Mouse (Mus musculus) layer of hippocampus, postnatal 10 days (tissue): ENCODE results near the gene Tmem235. TPM values are rescaled to one million over a fixed set of nuclear protein-coding genes. Genes with fewer than 3 reads are reported as not detected.
A peak's percentile ranks its signal among the peaks of the same experiment; 100 is the strongest.

ENCODE experiments used
- DNase-seq, 2 experiments: peaks; one replicate each; pipeline ENCODE4 v3.0.0; 2021; ENCODE audit warnings: low spot score in 2 of 2
- total RNA-seq, 2 experiments: library from RNA; stranded (reverse); gene quantifications; 2 replicates each; pipeline ENCODE4 v1.2.3; 2021

Gene Tmem235
- total RNA-seq, 2 experiments from 2014 or later = 0.25 TPM; not detected in 1

GRCm38 (mm10) chr11:117890519-117891282 lies 30.1 kb downstream of the Tmem235 start:
- DNase-seq = peak in 1 of 2 experiments; percentile 37

- DNase-seq = no peak
These were observed 31.1 kb downstream of the Tmem235 start for GRCm38 (mm10) chr11:117891581-117892175.

GRCm38 (mm10) chr11:117892199-117892598 lies 31.6 kb downstream of the Tmem235 start:
- no peak for DNase-seq

DNA sequence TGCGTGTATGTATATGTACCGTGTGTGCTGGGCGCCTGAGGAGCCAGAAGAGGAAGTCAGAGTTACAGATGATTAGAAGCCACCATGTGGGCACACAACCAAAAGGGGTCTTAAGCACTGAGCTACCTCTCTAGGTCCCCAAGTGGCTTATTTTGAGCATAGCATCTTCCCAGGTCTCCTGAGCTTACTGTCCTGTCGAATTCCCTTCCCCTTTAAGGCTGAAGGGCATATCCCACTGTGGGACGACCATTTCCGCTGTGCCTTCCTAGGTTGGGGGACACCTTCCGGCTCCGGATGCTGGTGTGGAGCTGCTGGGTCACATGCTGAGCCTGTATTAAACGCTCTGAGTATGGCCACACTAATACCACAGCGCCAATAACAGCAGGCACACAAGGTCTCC lies 34.1 kb downstream of the Tmem235 start:
- DNase-seq = no peak

DNA sequence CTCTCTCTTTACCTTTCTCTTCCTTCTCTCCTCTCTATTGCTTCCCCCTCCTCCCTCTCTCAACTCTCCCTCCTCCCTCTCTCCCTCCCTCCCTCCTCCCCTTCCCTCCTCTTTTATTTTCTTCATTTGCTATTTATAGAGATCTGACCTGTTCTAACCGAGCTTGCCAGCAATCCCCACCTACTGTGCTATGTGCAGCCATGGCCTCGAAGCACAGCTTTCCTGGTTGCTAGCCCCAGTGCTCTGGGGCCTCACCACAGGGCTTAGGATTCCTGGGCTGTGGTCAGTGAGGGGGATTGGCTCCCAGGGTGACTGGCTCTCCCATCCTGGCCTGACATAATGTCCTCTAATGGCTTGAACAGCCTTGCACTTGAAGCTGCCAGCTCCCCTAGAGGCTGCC lies 36.0 kb downstream of the Tmem235 start:
- DNase-seq = no peak

GRCm38 (mm10) chr11:117902282-117902681 lies 41.7 kb downstream of the Tmem235 start:
- DNase-seq = no peak

- no peak for DNase-seq
These were observed 43.9 kb downstream of the Tmem235 start for GRCm38 (mm10) chr11:117904442-117904841.

DNA sequence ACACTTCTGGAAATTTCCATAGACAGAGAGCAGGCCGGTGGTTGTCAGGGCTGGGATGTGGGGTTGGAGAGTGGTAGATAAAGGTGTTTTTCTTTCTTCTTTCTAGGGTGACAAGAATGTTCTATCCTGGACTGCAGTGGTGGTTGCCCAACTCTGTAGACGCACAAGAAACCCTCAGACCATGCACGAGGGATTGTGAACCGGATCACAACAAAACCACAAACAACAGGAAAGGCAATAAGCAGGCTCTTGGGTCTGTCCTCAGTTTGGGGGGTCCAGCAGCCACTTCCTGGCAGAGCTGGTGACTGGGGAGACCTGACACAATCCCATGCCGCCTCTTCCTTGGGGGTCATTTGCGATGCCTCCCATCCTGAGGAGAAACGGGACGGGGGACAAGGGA lies 48.8 kb downstream of the Tmem235 start:
- DNase-seq = no peak

DNA sequence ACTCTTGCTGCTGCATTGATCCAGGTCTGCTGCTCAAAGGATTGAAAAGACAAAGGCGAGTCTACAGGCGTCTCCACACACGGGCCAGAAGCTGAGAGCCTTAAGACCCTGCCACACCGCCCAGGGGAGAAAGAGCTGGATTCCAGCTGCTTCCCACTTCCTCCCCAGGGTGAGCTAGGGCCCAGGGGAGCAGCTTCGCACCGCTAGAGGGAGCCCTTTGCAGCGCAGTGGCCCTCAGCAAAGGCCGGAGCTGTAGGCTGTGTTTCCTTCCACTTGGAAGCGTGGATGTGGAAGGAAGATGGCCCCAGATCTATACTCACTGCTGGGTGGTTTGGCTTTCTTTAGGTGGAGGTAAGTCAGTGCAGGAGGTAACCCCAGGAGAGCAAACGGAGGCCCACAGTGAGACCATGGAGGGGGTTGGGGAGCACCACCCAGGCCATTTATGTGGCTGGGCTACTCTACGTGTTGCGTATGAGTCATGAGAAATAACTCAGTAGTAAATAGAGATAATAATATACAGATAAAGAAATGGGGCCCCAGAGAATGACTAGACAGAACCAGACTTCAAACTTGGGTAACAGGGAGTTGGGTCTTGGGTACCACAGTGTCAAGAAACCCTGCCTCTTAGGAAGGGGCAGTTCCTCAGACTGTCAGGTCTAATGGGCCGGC lies 52.3 kb downstream of the Tmem235 start:
- peak; percentile 71 to 81 for DNase-seq

DNA sequence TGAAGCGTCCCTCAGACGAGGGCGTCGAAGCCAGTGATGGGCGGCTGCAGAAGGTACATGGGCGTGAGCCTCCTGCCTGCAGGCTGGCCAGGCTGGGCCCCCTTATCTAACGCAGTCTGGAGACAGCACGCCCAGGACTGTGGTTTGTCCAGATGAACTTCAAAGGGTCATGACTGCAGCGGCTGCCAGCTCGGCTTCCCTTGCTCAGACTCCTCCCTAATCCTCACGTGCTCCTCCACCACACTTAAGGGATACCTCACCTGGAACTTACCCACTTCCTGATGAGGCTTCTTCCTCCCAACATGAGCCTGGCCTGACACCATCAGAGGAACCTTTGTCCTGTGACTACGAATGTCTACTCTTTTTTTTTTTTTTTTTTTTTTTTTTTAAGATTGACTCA lies 54.0 kb downstream of the Tmem235 start:
- DNase-seq = no peak

Other genes with a start within 250 kb of the Tmem235 start
- 10 to 100 TPM; 70.1 to 70.4 TPM for gene Tnrc6c, start 206.5 kb upstream of the Tmem235 start, total RNA-seq
- 1 to 10 TPM in 1 of 2 experiments, under 1 TPM in 1; 0.60 to 1.5 TPM for gene Tmc8, start 78.7 kb upstream of the Tmem235 start, total RNA-seq
- gene Tmc6, start 78.6 kb upstream of the Tmem235 start, total RNA-seq = 1 to 10 TPM; 5.5 to 5.9 TPM
- gene 6030468B19Rik, start 63.1 kb upstream of the Tmem235 start, total RNA-seq = not detected
- gene Gm20708, start 51.1 kb upstream of the Tmem235 start, total RNA-seq = 1 to 10 TPM; 3.4 to 3.5 TPM
- gene Syngr2, start 51.1 kb upstream of the Tmem235 start, total RNA-seq = 10 to 100 TPM; 11.3 to 12.3 TPM
- 1 to 10 TPM; 5.6 to 7.3 TPM for gene Afmid, start 34.8 kb upstream of the Tmem235 start, total RNA-seq
- gene Tk1, start 34.7 kb upstream of the Tmem235 start, total RNA-seq = 1 to 10 TPM; 5.4 TPM
- 1 to 10 TPM; 5.0 to 5.2 TPM for gene Birc5, start 11.5 kb upstream of the Tmem235 start, total RNA-seq
- 1 to 10 TPM; 2.1 to 2.3 TPM for gene Tha1, start 12.7 kb downstream of the Tmem235 start, total RNA-seq
- 1 to 10 TPM; 2.3 to 2.8 TPM for gene Socs3, start 109.3 kb downstream of the Tmem235 start, total RNA-seq
- gene Pgs1, start 125.5 kb downstream of the Tmem235 start, total RNA-seq = 10 to 100 TPM; 59.2 to 59.6 TPM